ENCODE assay signal across 11 mouse cellular contexts in the genomic region with DNA sequence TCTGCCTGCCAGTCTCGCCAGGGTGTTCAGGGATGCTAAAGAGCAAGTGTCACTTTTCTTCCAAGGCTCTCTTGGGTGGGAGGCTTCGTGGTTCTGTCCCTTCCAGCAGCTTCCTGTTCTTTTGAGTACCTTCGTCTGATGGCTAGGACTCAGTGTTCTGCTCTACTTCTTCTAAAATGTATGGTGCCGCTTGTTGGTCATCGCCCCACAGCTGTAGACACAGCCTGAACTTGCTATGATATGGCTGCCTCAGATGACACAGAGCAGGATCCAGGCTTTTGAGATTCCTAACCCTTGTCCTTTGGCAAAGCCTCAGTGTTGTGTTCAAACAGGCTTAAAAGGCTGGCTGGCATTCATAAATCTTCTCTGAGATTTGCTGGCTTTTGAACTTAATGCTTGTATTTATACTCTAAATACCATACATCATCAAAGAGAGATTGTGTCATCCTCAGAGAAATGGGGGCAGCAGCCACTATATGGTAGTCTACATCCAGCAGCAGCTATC.
"Had no signal": no experiment of that assay in that cellular context is flagged by ENCODE, and none has a peak within 500 bp of the region (broad histone marks: within the 10 kb centered on the region; RNA-seq: fewer than 3 reads in every experiment).

No protein-coding gene starts in this region.

- H3K4me1 ChIP-seq: midbrain, embryonic 13.5 days had no signal

- H3K4me3 ChIP-seq: left cerebral cortex, adult 2 months; limb, embryonic 10.5 days; liver, embryonic 13.5 days; lung, embryonic 15.5 days; midbrain, embryonic 13.5 days had no signal

- H3K36me3 ChIP-seq: limb, embryonic 10.5 days; liver, embryonic 13.5 days; lung, embryonic 15.5 days; midbrain, embryonic 13.5 days had no signal

- DNase-seq: kidney, postnatal 4 days; liver, embryonic 13.5 days; liver, postnatal 0 days; lung, postnatal 36 days; right cerebral cortex, postnatal 14 days; thymus, postnatal 4 days had no signal

- ATAC-seq: liver, postnatal 0 days; midbrain, embryonic 13.5 days had no signal

- H3K4me2 ChIP-seq: liver, embryonic 13.5 days; lung, embryonic 15.5 days; midbrain, embryonic 13.5 days had no signal

- H3K9ac ChIP-seq: liver, embryonic 13.5 days; liver, postnatal 0 days; lung, embryonic 15.5 days; midbrain, embryonic 13.5 days had no signal

- H3K27me3 ChIP-seq: liver, embryonic 13.5 days; lung, embryonic 15.5 days; midbrain, embryonic 13.5 days had no signal

- H3K9me3 ChIP-seq: limb, embryonic 10.5 days; liver, embryonic 13.5 days; lung, embryonic 15.5 days; midbrain, embryonic 13.5 days had no signal

- H3K27ac ChIP-seq: kidney, postnatal 0 days; left cerebral cortex, adult 2 months; limb, embryonic 10.5 days; liver, embryonic 13.5 days; lung, embryonic 15.5 days; midbrain, embryonic 13.5 days had no signal
